16 mouse cellular contexts compared by ENCODE assay signal in the genomic region with DNA sequence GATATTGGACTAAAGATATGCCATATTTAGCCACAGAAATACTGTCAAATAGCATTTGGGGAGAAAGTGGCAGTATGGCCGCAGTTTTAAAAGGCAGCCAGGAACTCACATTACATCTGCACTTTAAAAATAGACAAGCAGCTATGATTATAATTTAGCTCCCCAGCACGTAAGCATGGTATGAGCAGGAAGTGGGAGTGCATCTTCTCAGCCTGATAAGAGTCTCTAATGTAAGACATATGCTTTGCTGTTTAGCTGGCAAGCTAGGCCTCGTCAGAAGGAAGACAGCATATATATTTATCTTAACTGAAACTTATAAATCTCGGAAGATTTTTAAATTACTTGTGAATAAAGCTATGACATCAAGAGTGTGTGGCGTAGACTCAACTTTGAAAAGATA. TPM values are rescaled to one million over a fixed set of nuclear protein-coding genes. Genes with fewer than 3 reads are reported as not detected.
DNase-seq lines count a peak whose midpoint lies in the region; ATAC-seq and TF ChIP-seq lines count a peak whose summit lies in the region.
"Had no signal": no experiment of that assay in that cellular context is flagged by ENCODE, and none has a peak within 500 bp of the region (broad histone marks: within the 10 kb centered on the region; RNA-seq: fewer than 3 reads in every experiment).

No protein-coding gene starts in this region.

- H3K4me1 ChIP-seq in forebrain, postnatal 0 days (ENCODE audit: insufficient read depth), result no peaks in the 10 kb centered on the region; the same call in 1 of the 2 replicates
- no peaks in the 10 kb centered on the region for H3K4me1 ChIP-seq in forebrain, embryonic 10.5 days
- H3K4me1 ChIP-seq in kidney, embryonic 16.5 days (ENCODE audit: insufficient read depth, low read length), result peaks cover 6% of the 10 kb centered on the region; the same call in 1 of the 2 replicates
- H3K4me1 ChIP-seq in limb, embryonic 10.5 days, result no peaks in the 10 kb centered on the region
- H3K4me1 ChIP-seq: embryonic facial prominence, embryonic 12.5 days had no signal

- DNase-seq in forebrain, postnatal 0 days, result peak; percentile 27
- DNase-seq in forebrain, embryonic 10.5 days (ENCODE audit: extremely low spot score, low spot score), result no peak
- no peak for DNase-seq in kidney, postnatal 36 days
- DNase-seq in right cerebral cortex, postnatal 10 days (ENCODE audit: low spot score in 2 of 2), result peak; percentile 32 to 73
- DNase-seq in right cerebral cortex, postnatal 14 days, result no peak
- peak; percentile 82 for DNase-seq in telencephalon, adult 2 months (ENCODE audit: low read depth, low spot score)
- no peak for DNase-seq in limb, embryonic 10.5 days (ENCODE audit: low spot score)
- DNase-seq: adrenal gland, postnatal 10 days; B cell, adult 2 months; cerebellum, adult 11-12 months; kidney, adult 11 months; liver, embryonic 13.5 days; midbrain, embryonic 14.5 days had no signal

- H3K27ac ChIP-seq in forebrain, postnatal 0 days (ENCODE audit: low read depth, low read length), result no peak overlapping the region
- no peak overlapping the region for H3K27ac ChIP-seq in forebrain, embryonic 10.5 days
- peak overlapping the region; percentile 65 for H3K27ac ChIP-seq in kidney, embryonic 16.5 days (ENCODE audit: low read length)
- no peak overlapping the region for H3K27ac ChIP-seq in limb, embryonic 10.5 days
- H3K27ac ChIP-seq: embryonic facial prominence, embryonic 12.5 days; liver, embryonic 13.5 days had no signal

- H3K9me3 ChIP-seq in forebrain, postnatal 0 days (ENCODE audit: low read length), result no peaks in the 10 kb centered on the region
- no peaks in the 10 kb centered on the region for H3K9me3 ChIP-seq in forebrain, embryonic 10.5 days
- H3K9me3 ChIP-seq in kidney, embryonic 16.5 days (ENCODE audit: low read length), result no peaks in the 10 kb centered on the region
- H3K9me3 ChIP-seq in limb, embryonic 10.5 days (replicated peaks), result no peaks in the 10 kb centered on the region
- H3K9me3 ChIP-seq: embryonic facial prominence, embryonic 12.5 days; liver, embryonic 13.5 days had no signal

- WGBS in forebrain, postnatal 0 days, result 73% methylated on average over 5 of the region's 5 CpGs
- WGBS in forebrain, embryonic 10.5 days, result 79% methylated on average over 5 of the region's 5 CpGs
- WGBS in kidney, embryonic 16.5 days, result 50% methylated on average over 5 of the region's 5 CpGs
- WGBS in limb, embryonic 10.5 days, result 62% methylated on average over 5 of the region's 5 CpGs

- TF ChIP-seq CTCF in forebrain, postnatal 0 days (IDR thresholded peaks at IDR 0.05; ENCODE audit: low read depth), result no peak

- no peaks in the 10 kb centered on the region for H3K27me3 ChIP-seq in forebrain, postnatal 0 days (ENCODE audit: insufficient read depth, low read length)
- no peaks in the 10 kb centered on the region for H3K27me3 ChIP-seq in forebrain, embryonic 10.5 days (ENCODE audit: poor library complexity, severe bottlenecking)
- no peaks in the 10 kb centered on the region for H3K27me3 ChIP-seq in kidney, embryonic 16.5 days (ENCODE audit: insufficient read depth, low read length)
- H3K27me3 ChIP-seq in limb, embryonic 10.5 days (ENCODE audit: low read depth, poor library complexity, severe bottlenecking), result no peaks in the 10 kb centered on the region
- H3K27me3 ChIP-seq: embryonic facial prominence, embryonic 12.5 days; liver, embryonic 13.5 days; Patski had no signal

- H3K36me3 ChIP-seq in forebrain, postnatal 0 days (ENCODE audit: insufficient read depth), result no peaks in the 10 kb centered on the region
- H3K36me3 ChIP-seq in forebrain, embryonic 10.5 days (replicated peaks), result no peaks in the 10 kb centered on the region
- H3K36me3 ChIP-seq in kidney, embryonic 16.5 days (ENCODE audit: insufficient read depth, low read length), result no peaks in the 10 kb centered on the region
- no peaks in the 10 kb centered on the region for H3K36me3 ChIP-seq in limb, embryonic 10.5 days
- H3K36me3 ChIP-seq: embryonic facial prominence, embryonic 12.5 days; liver, embryonic 13.5 days had no signal

- H3K4me3 ChIP-seq in forebrain, postnatal 0 days (ENCODE audit: low read depth, low read length), result no peak overlapping the region
- no peak overlapping the region for H3K4me3 ChIP-seq in forebrain, embryonic 10.5 days
- H3K4me3 ChIP-seq in kidney, embryonic 16.5 days (ENCODE audit: low read length), result no peak overlapping the region
- H3K4me3 ChIP-seq in limb, embryonic 10.5 days, result no peak overlapping the region
- H3K4me3 ChIP-seq: embryonic facial prominence, embryonic 12.5 days; liver, embryonic 13.5 days had no signal

- H3K9ac ChIP-seq in forebrain, postnatal 0 days, result no peak overlapping the region
- H3K9ac ChIP-seq in kidney, embryonic 16.5 days (replicated peaks; ENCODE audit: low read length), result no peak overlapping the region
- H3K9ac ChIP-seq: embryonic facial prominence, embryonic 12.5 days; liver, embryonic 13.5 days had no signal

- peak; percentile 56 for ATAC-seq in forebrain, postnatal 0 days
- peak; percentile 84 for ATAC-seq in kidney, embryonic 16.5 days (ENCODE audit: low FRiP score, low TSS enrichment)
- ATAC-seq: Patski had no signal

- no peak overlapping the region for H3K4me2 ChIP-seq in forebrain, postnatal 0 days (ENCODE audit: low read depth)
- H3K4me2 ChIP-seq in kidney, embryonic 16.5 days (replicated peaks; ENCODE audit: low read depth, low read length), result no peak overlapping the region
- H3K4me2 ChIP-seq: embryonic facial prominence, embryonic 12.5 days; liver, embryonic 13.5 days had no signal

RNA-seq across cellular contexts. Expression of gene Sept7, which starts 32.4 kb away (rescaled TPM):
- 205 and 233 TPM in 2 replicates for total RNA-seq in forebrain, postnatal 0 days (2014; rRNA removed)
- polyA plus RNA-seq in forebrain, postnatal 0 days (2015; fragmentation: Nextera tagmentation; extraction: Ambion mirVana), result 249 and 277 TPM in 2 replicates
- polyA plus RNA-seq in forebrain, embryonic 10.5 days (2016; fragmentation: Nextera tagmentation; extraction: Ambion mirVana), result 214 and 245 TPM in 2 replicates
- 307 and 316 TPM in 2 replicates for polyA plus RNA-seq in kidney, embryonic 16.5 days (2015; fragmentation: Nextera tagmentation; extraction: Ambion mirVana)
- 179 and 233 TPM in 2 replicates for polyA plus RNA-seq in limb, embryonic 10.5 days (2016; fragmentation: Nextera tagmentation; extraction: Ambion mirVana)

Comparison
In these comparisons a context has a peak if more than half of its experiments do, and no peak if none do; other contexts are left out.
1. DNase-seq: peak in forebrain, postnatal 0 days (single experiment), right cerebral cortex, postnatal 10 days (2 of 2) and telencephalon, adult 2 months (single experiment); none in forebrain, embryonic 10.5 days (single experiment), kidney, postnatal 36 days (0 of 2), right cerebral cortex, postnatal 14 days (single experiment) and limb, embryonic 10.5 days (single experiment).